Mouse (Mus musculus): Measurements from ENCODE around the gene Efna5.

Efna5 gene

GRCm38 (mm10) chr17:62691201-62691715, 189.9 kb downstream of the Efna5 start:
- DNase-seq, result no peak

DNA sequence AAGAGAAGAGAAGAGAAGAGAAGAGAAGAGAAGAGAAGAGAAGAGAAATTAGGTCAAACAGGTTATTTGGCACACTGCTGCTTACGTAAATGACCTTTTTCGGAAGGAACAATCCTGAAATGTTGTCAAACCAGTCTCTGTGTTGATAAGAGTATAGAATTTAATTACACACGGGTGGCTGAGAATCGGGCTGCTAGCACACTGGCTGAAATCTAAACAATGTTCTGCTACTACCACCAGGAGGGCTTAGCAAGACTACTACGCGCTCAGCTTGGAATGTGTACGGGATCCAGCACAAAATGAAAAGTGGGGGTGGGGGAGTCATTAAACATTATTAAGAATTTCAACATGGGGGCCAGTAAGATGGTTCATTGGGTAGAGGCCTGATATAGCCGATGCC, 190.9 kb downstream of the Efna5 start:
- no peak for DNase-seq

DNA sequence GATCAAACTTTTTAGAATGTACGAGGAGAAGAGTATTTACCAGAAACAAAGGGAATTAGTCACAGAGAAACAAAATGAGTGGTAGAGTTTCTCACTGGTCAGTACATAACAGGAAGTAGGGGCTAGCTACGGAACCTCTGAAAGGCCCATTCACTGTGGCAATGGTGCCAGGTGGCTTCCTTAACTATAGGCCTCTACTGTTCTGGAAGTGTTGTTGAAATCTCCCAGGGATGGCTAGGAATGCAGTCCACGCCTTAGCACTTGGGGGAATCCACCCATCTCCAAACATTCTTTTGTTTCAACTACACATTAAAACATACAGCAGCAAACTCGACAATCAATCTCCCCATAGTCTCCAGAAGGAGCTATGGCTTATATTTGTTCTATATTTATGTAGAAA, 191.5 kb downstream of the Efna5 start:
- no peak for DNase-seq

DNA sequence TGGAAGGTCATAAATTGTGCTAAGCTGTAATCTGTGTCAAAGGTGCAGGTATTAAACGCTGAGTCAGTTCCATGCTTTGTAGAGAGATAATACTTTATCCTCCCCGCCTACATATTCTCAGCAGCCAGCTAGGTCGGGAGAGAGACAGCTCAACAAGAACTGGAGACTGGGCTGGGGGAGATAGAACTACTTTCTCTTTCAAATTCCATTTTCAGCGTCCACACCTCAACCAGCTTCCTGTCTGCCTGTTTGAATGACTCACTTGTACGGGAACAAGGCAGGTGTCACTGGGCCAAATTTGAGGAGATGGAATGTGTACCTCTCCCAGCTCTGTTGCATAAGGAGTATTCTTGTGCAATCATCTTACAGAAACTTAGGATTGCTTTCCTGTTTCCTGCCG, 193.7 kb downstream of the Efna5 start:
- DNase-seq, result no peak

GRCm38 (mm10) chr17:62685181-62685580, 195.9 kb downstream of the Efna5 start:
- DNase-seq, result no peak

- no peak for DNase-seq
Measured at GRCm38 (mm10) chr17:62683142-62683541, 198.0 kb downstream of the Efna5 start.

DNA sequence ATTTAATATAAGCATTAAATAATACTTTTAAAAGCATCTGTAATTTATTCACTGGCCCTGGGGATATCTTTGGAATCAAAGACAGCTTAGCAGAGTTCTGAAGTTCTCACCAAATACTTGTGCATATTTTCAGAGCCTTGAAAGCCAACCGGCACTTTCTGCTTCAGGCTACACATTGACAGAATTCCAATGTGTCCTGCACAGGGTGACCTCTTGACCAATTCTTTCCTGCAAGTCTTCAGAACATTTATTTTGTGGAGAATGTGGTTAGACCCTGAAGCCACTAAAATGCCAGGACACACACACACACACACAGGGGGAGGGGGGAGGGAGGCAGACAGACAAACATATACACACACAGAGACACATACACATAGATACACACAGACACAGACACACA, 199.4 kb downstream of the Efna5 start:
- no peak for DNase-seq

DNA sequence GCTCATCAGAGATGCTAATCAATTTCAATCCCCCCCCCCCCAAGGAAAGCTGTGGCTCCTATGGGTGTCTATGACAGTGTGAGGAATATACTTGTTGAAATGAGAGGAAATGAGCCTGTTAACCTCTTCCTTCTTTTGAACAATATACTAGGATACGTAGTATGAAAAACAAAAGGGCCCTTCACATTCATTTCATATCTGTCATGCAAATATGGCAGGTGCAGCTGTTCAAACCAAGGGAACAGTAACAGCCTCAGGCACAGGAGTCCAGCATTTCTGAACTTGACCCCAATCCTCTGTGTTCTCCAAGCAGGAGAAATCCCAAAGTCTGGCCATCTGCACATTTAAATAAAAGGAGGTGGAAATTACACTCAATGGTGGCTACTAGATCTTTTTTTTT, 200.4 kb downstream of the Efna5 start:
- DNase-seq, result peak; percentile 11

- DNase-seq, result no peak
Measured at GRCm38 (mm10) chr17:62676832-62677231, 204.3 kb downstream of the Efna5 start.

DNA sequence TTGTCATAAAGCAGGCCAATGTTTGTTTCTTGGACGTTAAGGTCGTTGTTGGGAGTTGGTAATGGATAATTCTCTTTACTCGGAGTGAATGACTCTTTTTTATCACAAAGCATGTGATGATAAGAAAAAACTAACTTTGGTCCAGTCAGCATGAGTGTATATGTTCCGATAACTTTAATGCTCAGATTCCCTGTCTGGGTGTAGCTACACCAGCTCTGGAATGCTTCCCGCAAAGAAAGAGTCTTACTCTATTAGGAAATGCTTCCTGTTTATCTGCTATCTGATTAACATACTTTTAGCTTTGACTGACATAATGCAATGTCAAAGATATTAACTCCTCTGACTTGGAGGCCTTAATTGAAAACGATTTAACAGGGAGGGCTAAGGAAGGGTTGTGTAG, 204.7 kb downstream of the Efna5 start:
- DNase-seq, result no peak

- DNase-seq, result no peak
Measured at GRCm38 (mm10) chr17:62675811-62676255, 205.3 kb downstream of the Efna5 start.

DNA sequence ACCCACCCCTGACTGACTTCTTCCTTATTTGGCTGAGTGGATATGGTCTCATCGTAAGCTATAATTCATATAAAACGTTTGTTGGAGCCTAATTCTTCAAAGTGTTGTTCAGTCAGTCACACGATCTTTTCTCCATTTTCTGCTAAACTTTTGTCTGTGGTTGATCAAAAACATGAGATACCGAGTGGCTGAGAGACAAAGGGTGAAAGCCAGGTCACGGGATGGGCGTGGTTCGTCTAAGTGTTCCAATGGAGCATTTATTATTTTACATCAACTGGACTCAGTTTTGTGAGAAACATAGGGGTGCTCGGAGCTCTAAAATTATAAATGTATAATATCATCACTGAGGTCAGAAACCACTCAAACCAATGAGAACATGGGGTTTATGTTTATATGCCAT, 209.0 kb downstream of the Efna5 start:
- DNase-seq, result no peak

DNA sequence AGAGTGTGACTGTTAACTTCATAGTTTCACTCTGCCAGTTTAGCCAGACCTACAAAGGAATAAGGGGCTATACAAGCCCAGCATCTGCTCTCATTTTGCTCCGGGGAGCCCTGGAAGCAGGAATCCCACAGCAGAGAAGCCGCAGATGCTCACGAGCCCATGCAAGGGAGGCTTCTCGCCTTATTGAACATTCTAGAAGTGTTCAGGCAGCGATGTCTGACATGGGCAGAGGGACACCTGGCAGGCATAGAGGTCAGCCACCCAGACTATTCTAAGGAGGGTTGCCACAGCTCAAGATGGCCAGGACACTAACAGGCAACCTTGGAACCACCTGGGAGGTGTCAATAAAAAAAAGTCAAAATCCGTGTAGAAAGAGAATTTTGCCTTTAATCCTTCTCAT, 214.4 kb downstream of the Efna5 start:
- DNase-seq, result no peak

DNA sequence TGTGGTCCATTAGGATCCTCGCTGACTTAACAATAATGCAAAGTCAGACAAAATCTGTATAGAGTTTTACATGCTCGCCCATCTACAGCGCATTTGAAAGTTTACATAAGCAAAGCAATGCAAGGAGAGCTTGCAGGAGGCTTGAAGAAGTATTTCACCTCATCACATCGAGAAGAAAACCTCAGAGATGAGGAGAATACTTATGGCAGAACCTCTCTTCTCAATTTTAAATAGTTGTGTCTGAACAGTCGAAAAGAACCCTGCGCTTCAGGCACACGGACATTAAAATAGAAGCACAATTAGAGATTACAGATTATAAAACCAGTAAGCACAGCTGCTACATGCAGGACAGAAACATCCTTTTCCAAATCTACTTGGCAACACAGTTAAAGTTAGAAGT, 215.3 kb downstream of the Efna5 start:
- DNase-seq, result no peak

- DNase-seq, result no peak
Measured at GRCm38 (mm10) chr17:62664709-62665108, 216.4 kb downstream of the Efna5 start.

- DNase-seq, result no peak
Measured at GRCm38 (mm10) chr17:62661801-62662200, 219.3 kb downstream of the Efna5 start.

GRCm38 (mm10) chr17:62659501-62660175, 221.5 kb downstream of the Efna5 start:
- peak; percentile 12 for DNase-seq

DNA sequence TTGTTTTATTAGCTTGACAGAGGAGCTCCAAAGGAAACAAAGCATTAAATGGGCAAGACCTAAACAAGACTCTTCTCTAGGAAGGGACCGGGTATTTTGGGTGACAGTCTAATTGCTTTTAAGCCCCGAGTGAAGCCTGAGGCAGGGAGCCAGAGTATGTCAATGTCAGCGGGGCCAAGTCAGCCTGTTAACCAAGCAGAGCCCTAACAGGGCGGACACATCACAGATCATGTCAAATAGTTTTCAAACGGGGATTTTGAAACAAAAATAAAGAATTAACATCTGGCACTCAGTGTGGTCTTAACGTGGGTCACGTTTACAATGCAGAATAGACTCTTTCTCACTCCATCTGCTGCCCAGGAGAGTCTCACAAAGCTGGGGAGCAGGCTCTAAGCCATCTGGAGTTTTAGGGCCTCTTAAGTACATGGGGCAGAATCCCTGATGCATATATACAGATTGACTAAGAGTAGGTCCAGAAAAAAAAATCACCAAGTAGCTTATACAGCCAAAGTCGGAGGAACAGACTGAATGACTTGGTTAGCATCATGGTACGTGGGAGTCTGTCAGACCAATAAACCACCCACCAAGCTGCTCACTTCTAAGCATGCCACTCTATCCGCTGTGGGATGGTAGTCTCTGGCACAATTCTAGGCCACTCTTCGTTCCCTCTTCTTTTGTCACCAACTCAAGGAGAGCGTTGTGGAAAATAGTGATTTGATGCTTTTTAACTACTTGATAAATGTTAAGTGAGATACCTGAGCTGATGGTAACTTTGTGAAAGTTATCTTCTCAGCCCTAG, 223.1 kb downstream of the Efna5 start:
- DNase-seq, result no peak

DNA sequence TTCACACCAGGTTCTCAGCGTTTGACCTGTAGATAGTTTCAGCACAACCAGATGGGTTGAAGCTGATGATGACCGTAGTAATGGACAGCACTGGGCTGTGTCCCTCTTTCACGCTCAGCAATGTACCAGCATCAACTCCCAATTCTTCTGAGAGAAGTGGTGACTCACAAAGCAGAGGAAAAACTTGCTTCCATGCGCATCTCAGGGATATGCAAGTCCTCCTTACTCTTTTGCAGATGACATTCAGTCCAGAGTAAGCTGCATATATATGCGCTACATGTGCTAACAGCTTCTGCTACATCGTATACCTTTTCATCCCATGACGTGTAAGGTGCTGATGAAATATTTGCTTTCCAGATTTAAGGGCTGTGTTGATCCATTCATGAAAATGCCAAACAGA, 224.1 kb downstream of the Efna5 start:
- no peak for DNase-seq

- no peak for DNase-seq
Measured at GRCm38 (mm10) chr17:62656591-62656990, 224.5 kb downstream of the Efna5 start.

DNA sequence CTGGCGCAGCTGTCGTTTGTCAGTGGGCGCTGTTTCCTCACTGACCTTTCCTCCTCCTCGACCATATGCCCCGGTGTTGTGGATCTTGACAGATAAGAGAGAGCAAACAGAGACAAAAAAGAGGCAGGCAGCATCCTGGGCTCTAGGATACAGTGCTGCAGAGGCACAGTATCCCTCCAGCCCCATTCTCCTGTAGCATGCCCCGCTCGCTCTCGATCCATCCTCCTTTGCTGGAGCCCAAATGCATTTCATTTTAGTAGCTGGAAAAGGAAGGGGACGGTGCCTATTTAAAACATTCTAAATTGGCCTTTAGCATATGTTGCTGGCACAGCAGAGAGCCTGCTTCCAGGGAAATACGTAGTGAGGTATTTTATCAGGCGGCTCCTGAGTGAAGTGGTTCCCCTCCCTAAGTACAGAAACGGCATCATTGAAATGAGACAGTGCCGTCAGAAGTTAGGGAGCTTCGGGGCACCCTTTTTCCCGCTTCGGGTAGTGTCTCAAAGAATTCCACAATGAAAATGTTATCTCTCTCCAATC, 225.2 kb downstream of the Efna5 start:
- no peak for DNase-seq

GRCm38 (mm10) chr17:62652451-62652850, 228.7 kb downstream of the Efna5 start:
- no peak for DNase-seq

GRCm38 (mm10) chr17:62651696-62652095, 229.4 kb downstream of the Efna5 start:
- DNase-seq, result no peak

Data from cerebellum, adult 9-10 months (tissue).